Mouse (Mus musculus) thymus, postnatal 14 days (tissue): ENCODE results near the gene Hnrnpr.

Experiments
- DNase-seq: peaks from one replicate; pipeline ENCODE4 v3.0.0; 2021

The Hnrnpr gene

GRCm38 (mm10) chr4:136310229-136311041 is at the start of gene Hnrnpr:
TSS of gene Hnrnpr (plus strand) at chr4:136310942.
- peak; percentile 99 for DNase-seq

GRCm38 (mm10) chr4:136261912-136262311 is 48.8 kb upstream of the Hnrnpr start:
- no peak for DNase-seq

- no peak for DNase-seq
Measured at GRCm38 (mm10) chr4:136263555-136263954, 47.2 kb upstream of the Hnrnpr start.

- DNase-seq = peak; percentile 60
Measured at GRCm38 (mm10) chr4:136266716-136267343, 43.9 kb upstream of the Hnrnpr start.

GRCm38 (mm10) chr4:136268912-136269311 is 41.8 kb upstream of the Hnrnpr start:
- DNase-seq = no peak

- DNase-seq = no peak
Measured at GRCm38 (mm10) chr4:136270648-136271047, 40.1 kb upstream of the Hnrnpr start.

GRCm38 (mm10) chr4:136281097-136281496 is 29.6 kb upstream of the Hnrnpr start:
- no peak for DNase-seq

GRCm38 (mm10) chr4:136281611-136282010 is 29.1 kb upstream of the Hnrnpr start:
- DNase-seq = no peak

- DNase-seq = no peak
Measured at GRCm38 (mm10) chr4:136282621-136283480, 27.9 kb upstream of the Hnrnpr start.

- no peak for DNase-seq
Measured at GRCm38 (mm10) chr4:136283783-136284182, 27.0 kb upstream of the Hnrnpr start.

GRCm38 (mm10) chr4:136284455-136284854 is 26.3 kb upstream of the Hnrnpr start, which contains the start of gene Zfp46:
TSS of gene Zfp46 (plus strand) at chr4:136284683.
- DNase-seq = no peak

GRCm38 (mm10) chr4:136284891-136285290 is 25.9 kb upstream of the Hnrnpr start:
- no peak for DNase-seq

- peak; percentile 91 for DNase-seq
Measured at GRCm38 (mm10) chr4:136285348-136285810, 25.4 kb upstream of the Hnrnpr start.

- DNase-seq = peak; percentile 97
Measured at GRCm38 (mm10) chr4:136285811-136286371, 24.9 kb upstream of the Hnrnpr start.

- no peak for DNase-seq
Measured at GRCm38 (mm10) chr4:136289918-136290780, 20.6 kb upstream of the Hnrnpr start.

GRCm38 (mm10) chr4:136290781-136291595 is 19.8 kb upstream of the Hnrnpr start:
- no peak for DNase-seq

GRCm38 (mm10) chr4:136291692-136292091 is 19.1 kb upstream of the Hnrnpr start:
- no peak for DNase-seq

- DNase-seq = no peak
Measured at GRCm38 (mm10) chr4:136295941-136296340, 14.8 kb upstream of the Hnrnpr start.

- DNase-seq = no peak
Measured at GRCm38 (mm10) chr4:136302462-136302861, 8.3 kb upstream of the Hnrnpr start.

GRCm38 (mm10) chr4:136304181-136304580 is 6.6 kb upstream of the Hnrnpr start:
- no peak for DNase-seq

- DNase-seq = no peak
Measured at GRCm38 (mm10) chr4:136308355-136308754, 2.4 kb upstream of the Hnrnpr start.
